Mouse (Mus musculus): ENCODE data around the gene Camk1g.

GRCm38 (mm10) chr1:193386136-193386535, 16.0 kb upstream of the Camk1g start:
- TF ChIP-seq CTCF (IDR thresholded peaks at IDR 0.05; ENCODE audit: low read depth, low read length) = peak; percentile 85
- no peak for TF ChIP-seq POLR2A (IDR thresholded peaks at IDR 0.05; ENCODE audit: extremely low read depth, insufficient read depth, low read length)
